Mouse (Mus musculus) heart, postnatal 36 days (tissue): ENCODE measurements around the gene Smim26. TPM values are rescaled to one million over a fixed set of nuclear protein-coding genes. Genes with fewer than 3 reads are reported as not detected.

Experiments
- DNase-seq, 2 experiments: peaks; one replicate each; pipeline ENCODE4 v3.0.0; 2021 to 2022
- intact Hi-C: fragments of 180-260 bp; cut with DNase I; formaldehyde crosslinking; loops from one replicate; pipeline ENCODE4 v1.15.1; 2025
- microRNA-seq, 2 experiments: library from miRNA; unstranded; fragments of <30 nt; microRNA quantifications; one replicate each; pipeline ENCODE4 v1.2.0; 2021; ENCODE audit warnings: borderline number of aligned reads in 2 of 2
- total RNA-seq, 2 experiments: library from RNA; stranded (reverse); gene quantifications; 2 replicates each; pipeline ENCODE4 v1.2.3; 2021

Smim26 gene
- total RNA-seq, 2 experiments from 2014 or later, result 91.7 to 105 TPM

- DNase-seq, result no peak
- intact Hi-C loops, result loop anchor here (5.0 kb wide), 3 partner anchors 528 to 953 kb away; no protein-coding TSS in a partner anchor
These were observed 40.9 kb downstream of the Smim26 start for GRCm38 (mm10) chr2:144634729-144635128.

- intact Hi-C loops, result loop anchor here (5.0 kb wide), 3 partner anchors 527 to 952 kb away; no protein-coding TSS in a partner anchor
- DNase-seq, result peak; percentile 49 to 64
These were observed 41.9 kb downstream of the Smim26 start for GRCm38 (mm10) chr2:144635644-144636320.

- intact Hi-C loops, result loop anchor here (5.0 kb wide), 3 partner anchors 525 to 950 kb away; no protein-coding TSS in a partner anchor
- no peak for DNase-seq
These were observed 43.4 kb downstream of the Smim26 start for GRCm38 (mm10) chr2:144637204-144637603.

- intact Hi-C loops, result loop anchor here (5.0 kb wide), 3 partner anchors 524 to 949 kb away; no protein-coding TSS in a partner anchor
These were observed 44.0 kb downstream of the Smim26 start for GRCm38 (mm10) chr2:144637671-144638395.

GRCm38 (mm10) chr2:144638719-144639118 lies 44.9 kb downstream of the Smim26 start:
- intact Hi-C loops, result loop anchor here (1.0 to 5.0 kb wide), 4 partner anchors 230 to 949 kb away; no protein-coding TSS in a partner anchor
- DNase-seq, result peak in 1 of 2 experiments; percentile 21

More at GRCm38 (mm10) chr2:144637671-144638395, 44.0 kb downstream of the Smim26 start:
- no peak for DNase-seq

- intact Hi-C loops, result no loop called here
- no peak for DNase-seq
These were observed 46.2 kb downstream of the Smim26 start for GRCm38 (mm10) chr2:144640101-144640500.

- intact Hi-C loops, result no loop called here
- peak; percentile 7 to 25 for DNase-seq
These were observed 48.1 kb downstream of the Smim26 start for GRCm38 (mm10) chr2:144641991-144642390.

Small RNAs within 50 kb of the gene (microRNA-seq; reads per million reads assigned to microRNA genes)
- gene Gm24823, result 0 reads per million in 2 experiments

Other genes starting within 250 kb of the Smim26 start
- gene Kat14, start 225.1 kb upstream of the Smim26 start, total RNA-seq, result 10 to 100 TPM; 22.6 to 23.3 TPM
- gene Pet117, start 225.1 kb upstream of the Smim26 start, total RNA-seq, result 10 to 100 TPM in 1 of 2 experiments, 1 to 10 TPM in 1; 9.1 to 10.9 TPM
- 1 to 10 TPM in 1 of 2 experiments, under 1 TPM in 1; 0.43 to 1.7 TPM for gene Dzank1, start 66.6 kb upstream of the Smim26 start, total RNA-seq
- 10 to 100 TPM; 11.4 to 12.0 TPM for gene Polr3f, start 66.3 kb upstream of the Smim26 start, total RNA-seq
- 10 to 100 TPM; 13.0 to 13.3 TPM for gene Rbbp9, start 43.2 kb upstream of the Smim26 start, total RNA-seq
- gene Sec23b, start 37.8 kb upstream of the Smim26 start, total RNA-seq, result 10 to 100 TPM; 14.4 to 18.0 TPM
- gene Dtd1, start 5.8 kb downstream of the Smim26 start, total RNA-seq, result 10 to 100 TPM; 14.5 to 15.7 TPM
- gene Scp2d1, start 229.6 kb downstream of the Smim26 start, total RNA-seq, result not detected